Mouse (Mus musculus): ENCODE data around the gene Trio.

Gene Trio

DNA sequence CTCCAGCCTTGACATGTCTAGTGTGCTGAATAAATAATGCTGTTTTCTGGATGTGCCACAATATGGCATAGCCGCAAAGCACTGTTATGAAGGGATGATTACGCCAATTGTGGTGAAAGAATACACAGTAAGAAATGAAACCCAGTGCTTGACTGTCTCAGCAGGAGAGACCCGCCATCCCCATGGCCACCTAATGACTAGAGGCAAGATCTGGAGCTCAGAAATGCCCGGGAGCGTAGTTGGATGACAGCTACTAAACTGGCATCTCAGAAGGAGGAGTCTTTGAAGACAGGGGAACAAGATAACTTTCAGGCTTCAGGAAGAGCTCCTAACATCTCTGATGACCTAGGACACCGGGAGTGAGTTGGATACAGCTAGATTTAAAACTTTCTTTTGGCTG, 12.0 kb upstream of the Trio start:
- no peak for DNase-seq (ENCODE audit: low spot score)

DNA sequence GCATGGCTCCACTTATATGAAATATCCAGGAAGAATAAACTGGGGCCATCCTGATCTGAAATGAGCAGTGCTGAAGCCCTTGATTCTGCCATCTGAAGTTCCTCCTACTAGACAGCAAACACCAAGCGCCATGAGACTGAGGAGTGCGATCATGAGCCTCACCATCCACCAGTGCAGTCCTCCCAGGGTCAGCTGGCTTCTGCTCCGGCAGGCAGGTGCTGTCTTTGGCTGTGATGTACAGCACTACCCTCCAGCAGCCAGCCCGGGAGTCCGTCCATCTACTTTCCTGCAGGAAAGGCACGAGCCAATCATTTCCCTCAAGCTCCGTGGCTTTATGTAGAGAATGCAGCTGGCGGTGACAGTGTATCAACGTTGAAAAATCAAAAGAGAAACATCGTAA, 10.0 kb upstream of the Trio start:
- DNase-seq (ENCODE audit: low spot score), result no peak

DNA sequence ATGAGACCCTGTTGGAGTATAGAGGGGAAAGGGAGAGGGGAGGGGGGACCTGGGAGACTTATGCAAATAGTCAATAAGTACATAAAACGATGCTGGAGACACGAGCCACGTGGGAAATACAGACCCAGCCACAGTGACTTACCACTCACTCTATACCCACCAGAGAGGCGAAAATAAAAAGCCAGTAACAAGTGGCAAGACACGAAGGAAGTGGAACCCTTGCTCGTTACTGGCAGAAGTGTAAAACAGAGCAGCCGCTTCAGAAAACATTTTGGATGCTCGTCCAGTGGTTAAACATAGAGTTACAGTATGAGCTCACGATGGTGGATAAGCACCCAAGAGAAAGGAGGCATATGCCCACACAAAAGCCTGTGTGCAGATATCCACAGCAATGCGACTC, 9.0 kb upstream of the Trio start:
- no peak for DNase-seq (ENCODE audit: low spot score)

DNA sequence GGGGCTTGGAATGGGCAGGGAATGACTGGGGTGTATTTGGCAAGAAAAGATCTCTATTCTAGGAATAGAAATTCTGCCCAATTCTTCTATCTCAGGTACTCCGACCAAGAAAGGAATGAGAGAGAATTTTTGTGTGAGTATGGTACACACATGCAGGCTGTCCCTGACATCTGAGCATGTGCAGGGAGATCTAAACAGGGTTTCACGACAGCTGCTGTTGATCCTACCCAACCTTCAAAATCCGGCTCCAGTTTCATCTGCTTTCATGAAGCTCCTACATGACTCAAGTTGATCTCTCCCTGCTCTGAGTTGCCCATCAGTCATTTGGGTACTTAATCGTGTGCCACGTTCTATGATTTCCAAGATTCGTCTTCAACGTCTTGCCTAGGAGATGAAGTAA, 3.7 kb upstream of the Trio start:
- DNase-seq (ENCODE audit: low spot score), result no peak

DNA sequence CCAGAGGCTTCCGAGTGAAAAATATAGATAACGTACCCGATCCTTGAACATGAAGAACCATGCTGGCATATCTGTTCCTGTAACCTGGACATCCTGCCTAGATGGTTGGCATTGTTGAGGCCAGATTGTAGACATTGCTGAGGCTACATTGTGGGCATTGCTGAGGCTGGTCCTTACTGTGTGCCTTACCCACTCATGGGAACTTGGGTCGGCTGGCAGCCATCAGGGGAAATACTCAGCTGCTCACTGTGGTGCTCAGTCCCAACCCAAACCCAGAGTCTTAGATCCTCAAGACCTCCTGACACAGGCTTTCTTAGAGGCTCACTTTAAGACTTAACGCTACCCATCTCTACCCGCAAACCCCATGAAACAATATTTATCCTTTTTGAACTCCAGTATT, 2.9 kb upstream of the Trio start:
- no peak for DNase-seq (ENCODE audit: low spot score)

DNA sequence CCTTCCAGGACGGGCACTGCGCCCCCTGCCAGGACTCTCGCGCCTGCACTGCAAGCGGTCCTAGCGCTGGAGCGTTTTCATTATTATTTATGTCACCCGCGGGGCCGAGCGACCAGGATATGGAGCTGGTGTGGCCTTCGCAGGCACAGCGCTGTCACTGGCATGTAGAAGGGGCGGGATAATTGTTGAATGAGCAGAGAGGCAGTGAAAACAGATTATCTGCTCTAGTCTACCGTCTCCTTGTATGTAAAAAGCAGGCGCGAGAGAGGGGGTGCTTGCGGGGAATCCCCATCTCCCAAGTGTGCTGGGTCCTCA, 476 bp upstream of the Trio start:
- DNase-seq (ENCODE audit: low spot score), result no peak

DNA sequence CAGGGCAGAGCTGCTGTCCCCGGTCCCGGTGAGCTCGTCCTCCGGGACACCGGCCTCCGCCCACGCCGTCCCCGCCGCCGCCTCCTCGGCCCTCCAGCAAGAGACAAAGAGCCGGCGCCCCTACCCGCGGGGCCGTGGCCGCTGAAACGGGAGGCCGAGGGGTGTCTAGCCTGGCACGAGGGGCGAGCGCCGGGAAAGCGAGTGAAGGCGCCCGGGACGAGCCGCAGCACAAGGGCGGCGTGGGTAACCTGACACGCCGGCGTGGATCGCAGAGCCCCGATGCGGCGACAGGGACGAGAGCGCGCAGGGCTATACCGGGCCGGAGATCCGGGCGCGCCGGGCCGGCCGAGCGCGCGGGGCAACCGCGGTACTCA, 696 bp downstream of the Trio start:
- DNase-seq (ENCODE audit: low spot score), result peak; percentile 23

DNA sequence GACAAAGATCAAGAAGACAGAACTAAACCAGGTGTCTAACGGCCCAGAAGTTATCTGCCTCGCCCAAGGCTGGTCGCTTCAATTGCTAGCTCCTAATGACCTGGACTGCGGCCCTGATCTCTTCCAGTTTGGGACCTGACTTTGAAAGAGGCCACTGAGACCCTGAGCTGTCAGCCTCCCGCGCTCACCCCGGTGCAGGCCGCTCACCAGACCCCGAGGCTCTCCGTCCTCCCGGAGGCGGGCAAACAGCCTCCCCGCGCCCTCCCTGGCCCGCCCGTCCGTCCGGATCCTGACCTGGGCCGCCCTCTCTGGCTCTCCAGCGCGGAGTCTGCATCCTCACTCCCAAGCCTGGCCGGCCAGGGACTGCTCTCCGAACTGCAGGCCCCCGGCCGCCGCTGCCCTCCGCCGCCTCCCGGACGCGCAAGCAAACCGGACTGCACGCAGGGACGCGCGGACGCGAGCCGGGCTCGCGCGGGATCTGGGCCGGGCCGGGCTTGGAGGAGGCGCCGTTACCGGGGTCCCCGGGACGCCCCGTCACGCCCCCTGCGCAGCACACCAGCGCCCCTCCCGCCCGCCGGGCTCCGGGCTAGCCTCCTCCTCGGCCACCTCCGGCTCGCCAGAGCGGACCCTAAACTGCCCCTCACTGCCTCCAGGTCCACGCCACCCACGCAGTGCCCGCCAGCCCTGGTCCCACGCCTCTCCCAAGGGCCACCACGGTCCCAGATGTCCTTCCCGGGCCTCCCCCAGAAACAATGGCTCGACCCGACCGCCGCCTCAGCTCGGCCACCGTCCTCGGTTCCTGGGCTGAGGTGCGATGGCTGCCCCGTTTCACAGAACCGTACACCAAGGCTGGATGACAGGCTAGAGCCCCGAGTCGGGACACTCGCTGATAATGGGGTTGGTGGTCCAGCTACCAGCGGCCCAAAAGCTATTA, 1.4 kb downstream of the Trio start:
- peak; percentile 39 for DNase-seq (ENCODE audit: low spot score)

DNA sequence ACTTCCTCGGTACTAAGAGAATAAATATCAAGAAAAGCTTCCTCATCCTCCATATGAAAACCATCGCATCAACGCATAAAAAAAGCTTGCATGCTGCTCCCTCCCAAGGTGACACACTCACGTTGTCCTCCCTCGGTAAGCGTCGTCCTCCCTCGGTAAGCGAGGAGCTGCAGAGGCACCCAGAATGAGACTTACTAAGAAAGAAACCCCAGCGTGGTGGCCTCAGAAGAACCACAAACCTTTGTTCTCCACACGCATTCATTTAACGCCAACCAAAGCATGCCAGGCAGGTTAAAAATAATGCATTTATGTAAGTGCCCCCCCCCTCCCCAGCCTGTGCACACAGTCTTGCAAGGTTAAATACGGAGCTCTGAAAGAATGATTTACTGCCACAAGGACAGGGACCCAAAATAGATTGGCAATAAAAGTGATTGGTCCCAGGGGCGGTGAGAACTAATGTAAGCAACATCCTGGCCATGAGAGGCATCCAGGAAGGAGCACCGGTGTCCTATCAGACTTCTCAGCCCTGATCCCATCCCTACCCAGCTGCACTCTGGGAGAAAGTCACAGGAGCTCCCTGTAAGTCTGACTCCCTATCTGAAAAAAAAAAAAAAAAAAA, 3.9 kb downstream of the Trio start:
- DNase-seq (ENCODE audit: low spot score), result no peak

DNA sequence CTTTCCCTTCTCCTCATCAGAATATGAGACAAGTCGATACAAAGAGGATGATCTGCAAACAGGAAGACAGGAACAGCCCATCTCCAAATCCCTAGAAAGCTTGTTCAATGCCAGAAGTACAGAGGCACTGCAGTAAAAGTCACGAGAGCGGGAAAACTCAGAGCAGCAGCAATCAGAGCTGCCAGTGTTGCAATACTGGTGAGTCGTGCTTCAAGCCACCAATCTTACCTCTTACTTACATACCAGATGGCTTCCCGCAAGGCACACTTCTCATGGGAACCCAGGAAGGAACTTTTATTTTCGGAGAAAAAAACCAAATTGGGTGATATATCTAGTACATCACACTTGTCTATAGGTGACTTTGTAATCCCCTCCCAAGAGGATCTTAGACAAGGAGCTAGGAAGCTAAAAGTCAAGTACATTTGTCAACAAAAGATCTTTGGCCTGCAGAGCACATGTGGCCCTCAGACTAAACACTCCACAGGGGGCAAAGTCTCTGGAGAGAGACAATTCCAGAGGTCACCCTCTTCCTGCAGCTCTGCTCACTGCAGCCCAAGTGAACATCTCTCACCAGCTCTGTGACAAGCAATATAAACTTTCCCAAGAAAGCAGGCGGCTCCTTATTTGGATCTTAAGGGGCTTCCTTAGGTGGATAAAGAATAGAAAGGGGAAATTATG, 6.1 kb downstream of the Trio start:
- no peak for DNase-seq (ENCODE audit: low spot score)

DNA sequence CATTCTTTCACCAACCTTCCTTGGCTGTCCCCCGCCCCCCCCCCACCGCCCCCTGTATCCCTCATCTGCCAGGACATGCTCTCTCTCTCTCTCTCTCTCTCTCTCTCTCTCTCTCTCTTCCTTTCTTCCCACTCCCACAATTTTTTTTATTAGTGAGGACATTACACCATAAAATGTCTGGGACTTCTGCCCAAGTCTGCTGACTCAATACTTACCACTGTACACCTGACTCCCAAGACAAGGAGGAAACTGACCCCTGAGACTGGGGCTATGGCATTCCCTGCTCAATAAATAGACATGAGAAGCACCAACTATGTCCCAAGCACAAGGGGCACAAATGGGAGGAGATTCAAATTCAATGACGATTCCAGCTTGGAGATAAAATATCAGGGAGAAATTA, 18.1 kb downstream of the Trio start:
- no peak for DNase-seq (ENCODE audit: low spot score)

DNA sequence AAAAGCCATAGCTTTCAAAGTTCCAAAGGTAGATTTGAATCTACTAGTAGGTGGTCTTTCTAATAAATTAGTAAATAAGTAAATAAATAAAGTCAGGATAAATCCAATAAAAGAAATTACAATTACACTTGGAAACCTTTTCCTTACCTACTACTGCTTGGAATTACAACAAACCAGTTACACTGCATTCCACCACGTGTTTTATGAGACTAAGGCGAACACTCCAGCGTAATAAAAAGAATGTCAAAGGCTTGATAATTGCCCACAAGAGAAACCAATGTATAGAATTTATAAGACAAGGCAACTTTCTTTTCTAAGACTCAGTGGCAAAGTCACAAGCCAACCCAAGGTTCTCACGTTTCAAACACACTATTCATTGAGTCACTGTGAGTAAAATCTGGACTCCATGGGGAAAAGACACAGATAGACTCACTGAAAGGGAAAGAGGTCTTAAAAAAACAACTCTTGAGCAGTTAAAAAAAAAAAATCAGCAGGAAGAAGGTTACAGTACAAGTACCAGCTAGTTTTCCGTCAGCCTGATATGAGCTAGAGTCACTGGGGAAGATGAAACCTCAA, 21.4 kb downstream of the Trio start:
- DNase-seq (ENCODE audit: low spot score), result no peak

DNA sequence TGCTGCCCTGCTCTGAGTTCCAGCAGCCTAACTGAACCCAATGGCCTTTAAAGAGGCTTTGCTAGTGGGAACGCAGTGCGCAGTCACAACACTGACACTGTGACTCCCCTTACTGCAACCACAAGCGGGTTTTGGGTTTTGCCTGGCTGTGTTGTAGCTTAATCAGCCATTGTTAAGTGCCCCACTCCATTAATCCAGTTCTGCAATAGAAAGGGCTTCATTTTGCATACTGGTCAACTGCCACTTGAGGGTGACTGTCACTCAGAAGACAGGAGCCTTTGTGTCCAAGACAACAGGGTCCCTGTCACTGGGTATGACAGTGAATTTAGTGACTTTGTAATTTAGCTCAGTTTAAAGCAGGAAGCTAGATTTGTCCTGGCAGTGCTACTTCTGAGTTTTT, 23.1 kb downstream of the Trio start:
- no peak for DNase-seq (ENCODE audit: low spot score)

DNA sequence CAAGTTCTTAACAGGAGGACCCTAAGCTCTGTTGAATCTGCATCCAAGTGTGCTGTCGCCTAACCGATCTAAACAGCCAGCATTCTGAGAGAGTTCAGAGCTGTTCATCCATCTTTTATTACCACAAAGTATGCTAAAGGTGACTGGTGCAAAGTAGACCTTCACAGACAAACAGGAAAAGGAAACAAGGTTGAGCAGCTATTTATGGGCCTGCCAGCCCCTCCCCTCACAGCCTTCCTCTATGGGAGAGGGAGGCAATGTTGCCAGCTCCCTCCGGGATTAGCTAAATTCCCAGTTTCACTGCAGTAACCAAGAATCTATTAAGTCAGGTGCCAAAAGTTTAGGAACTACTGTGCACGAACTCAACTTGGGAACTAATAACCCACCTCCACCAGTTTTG, 24.3 kb downstream of the Trio start:
- DNase-seq (ENCODE audit: low spot score), result no peak

DNA sequence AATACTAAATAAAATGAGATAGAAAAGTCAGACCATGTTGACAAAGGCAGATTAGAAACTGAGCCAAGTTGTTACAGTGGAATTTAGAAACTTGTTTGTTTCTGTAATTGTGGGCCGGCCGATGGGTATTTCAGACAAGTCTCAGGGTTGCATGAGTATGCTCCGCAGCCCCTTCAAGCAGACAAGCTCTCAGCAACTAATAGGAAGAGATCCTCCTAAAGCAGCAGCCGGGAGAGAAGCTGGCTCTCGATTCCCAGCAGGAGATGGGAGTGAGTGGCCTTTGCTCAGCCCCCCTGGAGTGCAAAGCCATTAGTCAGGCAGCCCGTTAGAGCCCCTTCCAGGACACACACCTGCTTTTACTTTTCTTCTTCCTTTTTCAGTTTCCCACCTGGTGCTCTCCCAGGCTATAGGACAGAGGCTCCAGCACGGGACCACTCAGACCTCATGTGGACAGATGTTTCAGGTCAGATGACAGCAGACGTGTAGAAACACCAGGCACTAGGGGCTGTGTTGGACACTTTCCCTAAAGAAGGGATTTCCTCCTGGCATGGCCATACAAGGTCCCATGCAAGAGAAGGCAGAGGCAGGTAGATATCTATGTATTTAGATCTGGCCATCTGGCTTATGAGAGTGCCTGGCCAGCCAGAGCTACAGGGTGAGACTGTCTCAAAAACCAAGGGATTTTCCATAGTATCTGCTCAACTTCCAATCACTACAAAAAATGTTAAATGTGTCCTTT, 26.9 kb downstream of the Trio start:
- DNase-seq (ENCODE audit: low spot score), result no peak

DNA sequence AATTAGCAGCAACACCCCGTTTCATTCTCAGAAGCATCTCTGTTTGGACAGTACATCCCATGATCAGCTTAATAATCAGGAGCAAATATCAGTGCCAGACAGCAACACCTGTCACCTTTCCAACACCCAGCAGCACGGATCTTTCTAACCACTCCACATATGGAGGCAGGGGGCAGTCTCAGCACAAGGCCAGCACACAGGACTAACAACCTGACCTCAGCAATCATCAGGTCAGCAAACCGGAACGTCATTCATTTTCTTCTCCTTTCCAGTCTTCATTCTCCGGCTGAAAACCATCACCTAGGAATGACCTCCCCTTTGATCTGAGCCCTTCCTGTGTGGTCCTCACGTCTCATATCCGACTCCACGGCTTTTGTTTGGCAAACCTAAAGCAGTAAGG, 27.7 kb downstream of the Trio start:
- DNase-seq (ENCODE audit: low spot score), result no peak

DNA sequence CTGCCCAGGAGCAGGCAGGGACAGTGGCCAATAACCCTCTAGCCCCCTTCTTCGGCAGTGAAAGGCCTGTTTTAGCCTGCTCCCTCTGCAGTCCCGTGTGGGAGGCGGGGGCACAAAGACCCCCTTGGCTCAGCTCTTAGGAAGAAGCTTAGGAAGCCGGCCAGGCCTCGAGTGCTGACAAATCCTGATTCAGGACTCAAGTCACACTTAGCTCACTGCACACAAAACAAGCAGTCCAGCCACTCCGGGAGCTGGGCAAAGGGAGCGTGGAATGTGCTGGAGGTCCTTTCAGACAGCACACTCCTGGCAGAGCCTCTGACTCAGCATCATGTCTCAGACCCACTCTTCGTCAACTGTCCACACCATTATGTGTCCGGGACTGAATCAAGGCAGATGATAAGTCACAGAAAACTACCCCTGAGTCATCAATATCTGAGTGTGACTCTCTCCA, 28.2 kb downstream of the Trio start:
- DNase-seq (ENCODE audit: low spot score), result no peak

DNA sequence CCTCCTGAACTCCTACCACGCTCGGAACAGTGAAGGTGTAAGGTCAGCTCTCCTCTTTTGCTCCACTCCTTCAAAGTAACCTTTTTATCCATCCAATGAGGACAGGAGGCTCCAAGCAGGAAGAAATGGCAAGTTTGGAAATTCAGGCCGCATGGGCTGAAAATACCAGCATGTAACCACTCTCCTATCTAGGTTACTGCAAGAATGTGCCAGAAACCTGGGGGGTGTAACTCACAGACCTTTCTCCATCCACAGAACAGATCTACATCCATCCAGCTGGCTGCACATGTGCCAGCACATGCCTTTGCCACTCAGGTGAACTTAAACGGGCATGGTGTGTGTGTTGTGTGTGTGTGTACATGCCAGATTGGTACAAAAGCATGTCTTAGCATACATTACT, 28.9 kb downstream of the Trio start:
- DNase-seq (ENCODE audit: low spot score), result no peak

DNA sequence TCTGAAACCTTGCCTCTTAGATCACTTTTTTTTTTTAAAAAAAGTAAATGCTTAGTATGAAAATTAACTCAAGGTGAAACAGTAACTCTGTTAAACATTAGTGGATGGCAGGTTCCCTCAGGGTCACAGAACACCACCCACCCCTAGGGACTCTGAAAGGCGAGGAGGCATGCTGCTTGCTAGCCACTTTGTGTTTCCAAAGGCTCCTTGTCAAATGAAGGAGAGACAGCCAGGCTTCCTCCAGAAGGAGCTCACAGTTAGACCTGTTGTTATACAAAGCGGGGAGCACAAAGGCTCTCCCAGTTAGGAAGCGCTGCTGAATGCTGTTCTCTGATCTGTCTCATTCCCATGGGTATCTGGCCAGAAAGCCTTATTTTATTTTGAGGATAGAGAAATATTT, 30.2 kb downstream of the Trio start:
- DNase-seq (ENCODE audit: low spot score), result no peak

DNA sequence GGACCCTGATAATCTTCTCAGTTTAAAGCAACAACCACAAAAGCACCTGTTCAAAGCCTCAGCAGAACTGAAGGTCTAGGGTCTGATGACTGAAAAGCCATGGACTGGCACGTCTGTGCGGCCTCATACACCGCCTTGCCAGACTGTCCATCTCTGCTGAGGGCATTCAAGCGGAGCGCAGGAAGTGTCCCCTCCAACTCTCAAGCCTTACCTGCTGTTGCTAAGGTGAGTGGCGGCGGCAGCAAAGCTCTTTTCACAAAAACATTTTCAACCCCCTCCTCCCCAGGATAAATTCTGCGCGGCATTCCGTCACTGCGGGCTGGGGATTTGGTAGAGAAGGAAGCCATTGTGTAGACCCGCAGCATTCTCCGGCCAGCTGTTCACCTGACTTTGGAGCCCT, 30.8 kb downstream of the Trio start:
- DNase-seq (ENCODE audit: low spot score), result no peak

DNA sequence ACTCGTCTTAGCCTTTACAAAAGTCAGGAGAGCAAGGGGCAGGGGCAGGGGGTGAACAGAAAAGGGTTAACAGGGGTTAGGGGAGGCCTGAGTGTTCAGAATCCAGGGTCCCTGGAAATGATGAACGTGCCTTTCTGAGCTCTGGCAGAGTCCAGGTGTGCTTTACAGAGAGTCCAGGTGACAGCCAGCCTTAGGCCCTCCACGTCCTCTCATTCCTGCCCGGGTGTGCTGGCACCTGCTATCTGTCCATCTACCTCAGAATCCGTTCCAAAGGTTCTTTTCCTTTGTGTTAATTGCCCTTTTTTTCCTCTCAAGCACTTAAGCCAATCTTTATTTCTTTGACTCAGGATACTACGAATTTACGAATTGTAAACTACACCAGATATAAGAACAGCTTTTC, 32.1 kb downstream of the Trio start:
- no peak for DNase-seq (ENCODE audit: low spot score)

DNA sequence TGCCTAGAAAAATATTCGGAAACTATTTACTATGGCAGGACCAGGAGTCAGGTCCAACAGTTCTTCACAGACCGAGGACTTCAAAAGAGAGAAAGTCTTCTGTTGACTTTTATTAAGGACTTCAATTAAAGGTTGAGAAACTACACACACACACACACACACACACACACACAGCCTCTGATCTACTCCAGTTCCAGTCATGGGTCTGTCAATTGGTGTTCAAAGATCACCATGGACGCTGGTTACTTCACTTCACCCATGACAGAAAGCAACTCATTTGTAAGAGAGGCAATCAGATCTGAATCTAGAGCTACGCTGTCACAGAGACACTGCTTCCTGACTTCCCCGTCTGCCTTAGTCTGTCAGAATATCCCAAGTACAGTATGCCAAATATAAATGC, 33.1 kb downstream of the Trio start:
- DNase-seq (ENCODE audit: low spot score), result no peak

Measured in testis, postnatal 14 days (tissue).